Mouse (Mus musculus) MEL (cell line): ENCODE data around the gene Itgb1bp1. TPM values are rescaled to one million over a fixed set of nuclear protein-coding genes. Genes with fewer than 3 reads are reported as not detected.

Source experiments
- DNase-seq: peaks from one replicate; pipeline ENCODE4 v3.0.0; 2011; ENCODE audit warnings: low read depth, low spot score
- H3K27ac ChIP-seq: 2 replicates; pipeline ENCODE4 v1.5.1; 2012; ENCODE audit warnings: low read depth, mild to moderate bottlenecking, control low read depth, low read length, moderate library complexity; ENCODE audit not compliant: control insufficient read depth
- H3K27me3 ChIP-seq, 2 experiments: fragments of 150-350 bp in 1 of 2; sonication (generic) in 1 of 2; 2 replicates each; pipeline ENCODE4 v1.6.1; 2012; ENCODE audit warnings: low read length in 2 of 2, mild to moderate bottlenecking in 2 of 2, improper control_type of control experiment in 1 of 2, moderate library complexity in 1 of 2; ENCODE audit not compliant: insufficient read depth in 2 of 2, control insufficient read depth in 1 of 2
- H3K36me3 ChIP-seq, 2 experiments: 2 replicates each; pipeline ENCODE4 v1.6.1; 2012 to 2014; ENCODE audit warnings: low read length in 2 of 2, improper control_type of control experiment in 1 of 2, inconsistent platforms in 1 of 2, mild to moderate bottlenecking in 1 of 2; ENCODE audit not compliant: insufficient read depth in 2 of 2, control insufficient read depth in 1 of 2
- H3K4me1 ChIP-seq, 2 experiments: fragments of 150-350 bp in 1 of 2; sonication (generic) in 1 of 2; 2 replicates each; pipeline ENCODE4 v1.6.1; 2012; ENCODE audit warnings: low read length in 2 of 2, improper control_type of control experiment in 1 of 2, mild to moderate bottlenecking in 1 of 2; ENCODE audit not compliant: insufficient read depth in 2 of 2, control insufficient read depth in 1 of 2
- H3K4me3 ChIP-seq, 2 experiments: fragments of 150-350 bp in 1 of 2; sonication (generic) in 1 of 2; 2 replicates each; pipeline ENCODE4 v1.5.1; 2012; ENCODE audit warnings: low read depth in 2 of 2, low read length in 2 of 2, mild to moderate bottlenecking in 2 of 2, moderate library complexity in 2 of 2, control low read depth in 1 of 2, improper control_type of control experiment in 1 of 2; ENCODE audit not compliant: control insufficient read depth in 1 of 2, insufficient read depth in 1 of 2
- H3K79me2 ChIP-seq: 2 replicates; pipeline ENCODE4 v1.6.1; 2012; ENCODE audit warnings: mild to moderate bottlenecking, low read length, moderate library complexity; ENCODE audit not compliant: control insufficient read depth, poor library complexity, insufficient read depth
- H3K9ac ChIP-seq: 2 replicates; pipeline ENCODE4 v1.6.1; 2012; ENCODE audit warnings: low read depth, mild to moderate bottlenecking, control low read depth, low read length, moderate library complexity; ENCODE audit not compliant: control insufficient read depth, poor library complexity, severe bottlenecking
- H3K9me3 ChIP-seq: fragments of 150-350 bp; sonication (generic); replicated peaks from 2 replicates; pipeline ENCODE4 v1.6.1; 2012; ENCODE audit warnings: mild to moderate bottlenecking, low read length, improper control_type of control experiment, moderate library complexity; ENCODE audit not compliant: insufficient read depth
- CHD1 ChIP-seq: IDR thresholded peaks from 2 replicates; pipeline ENCODE4 v1.6.1; 2012; ENCODE audit warnings: low read depth, mild to moderate bottlenecking, inconsistent platforms, low read length, improper control_type of control experiment
- CHD2 ChIP-seq: IDR thresholded peaks from 2 replicates; pipeline ENCODE4 v1.6.1; 2011; ENCODE audit warnings: low read length, improper control_type of control experiment
- CTCF ChIP-seq, 3 experiments: IDR thresholded peaks in 2 of 3; conservative IDR thresholded peaks in 1 of 3; 2 replicates each; pipeline ENCODE4 v1.5.1; 2011 to 2012; ENCODE audit warnings: low read length in 3 of 3, low read depth in 2 of 3, mild to moderate bottlenecking in 2 of 3, improper control_type of control experiment in 1 of 3, inconsistent platforms in 1 of 3, mixed read lengths in 1 of 3, moderate library complexity in 1 of 3; ENCODE audit not compliant: control insufficient read depth in 1 of 3, insufficient read depth in 1 of 3, poor library complexity in 1 of 3, severe bottlenecking in 1 of 3
- E2F4 ChIP-seq: IDR thresholded peaks from 2 replicates; pipeline ENCODE4 v1.6.1; 2011; ENCODE audit warnings: low read depth, low read length, improper control_type of control experiment, borderline replicate concordance
- ELF1 ChIP-seq: IDR thresholded peaks from 2 replicates; pipeline ENCODE4 v1.6.1; 2014; ENCODE audit warnings: low read depth, mild to moderate bottlenecking, inconsistent platforms, low read length, improper control_type of control experiment, moderate library complexity
- EP300 ChIP-seq, 2 experiments: IDR thresholded peaks; 2 replicates each; pipeline ENCODE4 v1.6.1; 2011; ENCODE audit warnings: improper control_type of control experiment in 2 of 2, low read length in 2 of 2, low read depth in 1 of 2, mild to moderate bottlenecking in 1 of 2
- ETS1 ChIP-seq: IDR thresholded peaks from 2 replicates; pipeline ENCODE4 v1.6.1; 2012; ENCODE audit warnings: low read depth, mild to moderate bottlenecking, inconsistent platforms, low read length, improper control_type of control experiment, moderate library complexity
- GATA1 ChIP-seq: IDR thresholded peaks from 2 replicates; pipeline ENCODE4 v1.6.1; 2011; ENCODE audit warnings: low read depth, low read length, improper control_type of control experiment
- HCFC1 ChIP-seq: IDR thresholded peaks from 2 replicates; pipeline ENCODE4 v1.6.1; 2012; ENCODE audit warnings: low read depth, mild to moderate bottlenecking, inconsistent platforms, low read length, improper control_type of control experiment, moderate library complexity
- MAX ChIP-seq: IDR thresholded peaks from 2 replicates; pipeline ENCODE4 v1.6.1; 2011; ENCODE audit warnings: low read length, improper control_type of control experiment
- MAZ ChIP-seq: IDR thresholded peaks from 2 replicates; pipeline ENCODE4 v1.6.1; 2012; ENCODE audit warnings: low read depth, mild to moderate bottlenecking, inconsistent platforms, low read length, improper control_type of control experiment
- MEF2A ChIP-seq: IDR thresholded peaks from 2 replicates; pipeline ENCODE4 v1.6.1; 2014; ENCODE audit warnings: low read depth, mild to moderate bottlenecking, inconsistent platforms, low read length, improper control_type of control experiment; ENCODE audit not compliant: poor library complexity, insufficient replicate concordance, severe bottlenecking; ENCODE audit errors: extremely low read depth
- MXI1 ChIP-seq: IDR thresholded peaks from 2 replicates; pipeline ENCODE4 v1.6.1; 2011; ENCODE audit warnings: mild to moderate bottlenecking, low read depth, low read length, improper control_type of control experiment
- MYB ChIP-seq: IDR thresholded peaks from 2 replicates; pipeline ENCODE4 v1.6.1; 2011; ENCODE audit warnings: mild to moderate bottlenecking, low read depth, low read length, improper control_type of control experiment
- MYC ChIP-seq: IDR thresholded peaks from 2 replicates; pipeline ENCODE4 v1.6.1; 2011; ENCODE audit warnings: low read depth, mild to moderate bottlenecking, low read length, improper control_type of control experiment, moderate library complexity
- POLR2A ChIP-seq, 2 experiments: IDR thresholded peaks; 2 replicates each; pipeline ENCODE4 v1.6.1; 2011 to 2012; ENCODE audit warnings: low read length in 2 of 2, mild to moderate bottlenecking in 2 of 2, control low read depth in 1 of 2, improper control_type of control experiment in 1 of 2, low read depth in 1 of 2, moderate library complexity in 1 of 2; ENCODE audit not compliant: control insufficient read depth in 1 of 2, insufficient read depth in 1 of 2, poor library complexity in 1 of 2
- POLR2AphosphoS5 ChIP-seq: IDR thresholded peaks from 2 replicates; pipeline ENCODE4 v1.6.1; 2012; ENCODE audit warnings: low read depth, borderline replicate concordance, mild to moderate bottlenecking, inconsistent platforms, low read length, moderate library complexity, mixed read lengths
- RAD21 ChIP-seq: IDR thresholded peaks from 2 replicates; pipeline ENCODE4 v1.6.1; 2011; ENCODE audit warnings: mild to moderate bottlenecking, low read depth, low read length, improper control_type of control experiment
- RCOR1 ChIP-seq: IDR thresholded peaks from 2 replicates; pipeline ENCODE4 v1.6.1; 2012; ENCODE audit warnings: low read depth, mild to moderate bottlenecking, inconsistent platforms, low read length, improper control_type of control experiment
- SIN3A ChIP-seq: IDR thresholded peaks from 2 replicates; pipeline ENCODE4 v1.6.1; 2012; ENCODE audit warnings: low read length, improper control_type of control experiment, inconsistent platforms
- SMC3 ChIP-seq: IDR thresholded peaks from 2 replicates; pipeline ENCODE4 v1.6.1; 2011; ENCODE audit warnings: low read depth, low read length, improper control_type of control experiment
- TAL1 ChIP-seq: IDR thresholded peaks from 2 replicates; pipeline ENCODE4 v1.6.1; 2012; ENCODE audit warnings: mild to moderate bottlenecking, inconsistent platforms, low read length, moderate library complexity, mixed read lengths
- TBP ChIP-seq: IDR thresholded peaks from 2 replicates; pipeline ENCODE4 v1.8.0; 2011; ENCODE audit warnings: low read depth, low read length, improper control_type of control experiment
- TCF12 ChIP-seq: IDR thresholded peaks from 2 replicates; pipeline ENCODE4 v1.6.1; 2014; ENCODE audit warnings: low read depth, mild to moderate bottlenecking, inconsistent platforms, low read length, improper control_type of control experiment, moderate library complexity
- UBTF ChIP-seq: IDR thresholded peaks from 2 replicates; pipeline ENCODE4 v1.6.1; 2012; ENCODE audit warnings: low read depth, mild to moderate bottlenecking, inconsistent platforms, low read length, improper control_type of control experiment, moderate library complexity, borderline replicate concordance; ENCODE audit not compliant: insufficient read depth
- USF2 ChIP-seq, 2 experiments: IDR thresholded peaks; 2 replicates each; pipeline ENCODE4 v1.6.1; 2011 to 2012; ENCODE audit warnings: improper control_type of control experiment in 2 of 2, low read length in 2 of 2, borderline replicate concordance in 1 of 2, inconsistent platforms in 1 of 2, low read depth in 1 of 2, mild to moderate bottlenecking in 1 of 2; ENCODE audit not compliant: insufficient read depth in 1 of 2
- ZC3H11A ChIP-seq: IDR thresholded peaks from 2 replicates; pipeline ENCODE4 v1.6.1; 2012; ENCODE audit warnings: low read depth, mild to moderate bottlenecking, inconsistent platforms, low read length, improper control_type of control experiment
- ZKSCAN1 ChIP-seq: IDR thresholded peaks from 2 replicates; pipeline ENCODE4 v1.6.1; 2012; ENCODE audit warnings: low read depth, mild to moderate bottlenecking, inconsistent platforms, low read length, improper control_type of control experiment, moderate library complexity
- polyA plus RNA-seq, 2 experiments: library from polyadenylated mRNA; stranded (reverse) in 1 of 2; unstranded in 1 of 2; fragments of >175 nt in 1 of 2; fragments of >200 nt in 1 of 2; gene quantifications; 2 replicates each; pipeline versions ENCODE4 v1.2.1 to v1.2.4; 2012; ENCODE audit warnings: low replicate concordance in 2 of 2, low read depth in 1 of 2; ENCODE audit not compliant: insufficient read length in 2 of 2, insufficient read depth in 1 of 2, missing spikeins in 1 of 2
- total RNA-seq: library from RNA; depleted of rRNA; stranded (reverse); fragments of 300-350 nt; gene quantifications from 2 replicates; pipeline ENCODE4 v1.2.3, GENCODE M21; 2012

The Itgb1bp1 gene
- total and polyA plus RNA-seq, 3 experiments, result 22.0 to 41.3 TPM; not detected in 1

DNA sequence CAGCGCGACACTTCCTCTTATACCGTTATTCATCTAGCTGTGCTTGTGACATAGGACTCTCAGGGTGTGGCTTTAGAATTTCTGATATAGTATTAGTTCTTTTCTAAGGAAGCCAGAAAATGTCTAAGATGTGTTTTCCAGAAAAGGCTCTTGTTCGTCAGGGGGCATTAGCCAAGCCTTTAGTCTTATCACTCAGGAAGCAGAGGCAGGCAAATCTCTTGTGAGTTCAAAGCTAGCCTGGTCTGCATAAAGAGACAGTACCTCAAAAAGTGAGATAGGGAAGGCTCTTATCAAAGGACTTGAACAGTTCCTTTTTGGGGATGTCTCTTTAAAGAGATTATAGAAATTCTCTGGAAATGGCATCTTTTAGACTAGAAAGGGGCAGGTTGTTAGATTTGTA is 57.4 kb downstream of the Itgb1bp1 start (continued):
- peak; percentile 65; the same call in 1 of the 2 replicates for TF ChIP-seq SIN3A

DNA sequence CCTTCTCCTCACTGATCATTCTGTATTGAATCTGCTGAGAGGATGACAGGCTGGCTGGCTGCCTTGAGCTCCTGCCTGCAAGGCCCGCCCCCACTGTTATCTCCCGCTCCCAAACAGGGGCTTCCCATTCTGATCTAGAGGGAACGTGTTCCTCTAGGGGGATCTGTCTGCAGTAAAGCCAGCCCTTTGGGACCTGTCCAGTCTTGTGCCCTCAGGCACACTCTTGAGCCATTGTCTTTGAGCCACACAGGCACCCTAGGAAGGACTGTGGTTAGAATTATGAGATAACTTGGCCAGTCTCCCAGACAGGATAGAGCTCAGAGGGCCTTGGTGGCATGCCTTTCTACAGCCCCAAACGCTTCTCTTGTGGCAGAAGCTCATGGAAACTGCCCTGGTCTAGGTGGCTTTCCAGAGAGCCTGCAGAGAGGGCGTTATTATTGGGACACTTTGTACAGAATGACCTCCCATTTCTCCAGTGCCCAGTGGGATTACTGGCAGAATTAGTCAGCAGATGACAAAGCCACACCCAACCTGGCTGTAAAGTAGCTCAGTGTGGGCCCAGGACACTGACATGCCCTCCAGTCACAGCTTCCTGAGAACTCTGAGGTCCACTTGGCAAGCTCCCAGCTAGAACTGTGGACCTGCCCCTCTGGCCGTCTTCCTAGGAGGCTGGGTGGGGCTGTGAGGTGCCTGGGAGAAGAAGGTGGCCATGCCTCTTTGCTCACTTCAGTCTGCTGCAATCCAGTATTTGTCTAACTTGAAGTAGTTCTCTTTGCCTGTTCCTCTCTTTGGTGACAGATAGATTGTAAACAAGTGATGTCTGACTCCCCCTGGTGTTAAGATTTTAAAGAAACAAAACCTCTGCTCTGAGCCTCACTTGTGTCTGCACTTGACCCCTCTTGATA is 58.8 kb downstream of the Itgb1bp1 start:
- no peaks in the 10 kb centered on the region for H3K27me3 ChIP-seq
- H3K36me3 ChIP-seq, result peaks cover 0 to 4% of the 10 kb centered on the region in 2 experiments; a peak in 2 of 4 replicates
- H3K79me2 ChIP-seq, result no peaks in the 10 kb centered on the region
- DNase-seq, result peak; percentile 78
- H3K27ac ChIP-seq, result peak overlapping the region; percentile 87
- peaks cover 2 to 26% of the 10 kb centered on the region in 2 experiments; a peak in 3 of 4 replicates for H3K4me1 ChIP-seq
- H3K9me3 ChIP-seq, result no peaks in the 10 kb centered on the region
- H3K9ac ChIP-seq, result no peak overlapping the region
- H3K4me3 ChIP-seq, result peak overlapping the region in 1 of 2 experiments; percentile 35; a peak in 2 of 4 replicates
- TF ChIP-seq CTCF (IDR thresholded peaks at IDR 0.05 in 2 of 3, conservative IDR thresholded peaks at IDR 0.05 in 1 of 3; ENCODE audit: control insufficient read depth in 1 of 3, insufficient read depth in 1 of 3, low read depth in 2 of 3, low read length in 3 of 3, poor library complexity in 1 of 3, severe bottlenecking in 1 of 3) (peak in 1 of 3 experiments; percentile 52; a peak in 3 of 6 replicates), MYB (no peak), CHD1 (no peak), POLR2A (IDR thresholded peaks at IDR 0.05; ENCODE audit: control insufficient read depth in 1 of 2, insufficient read depth in 1 of 2, low read depth in 1 of 2, low read length in 2 of 2, poor library complexity in 1 of 2) (no peak), RCOR1 (no peak), TBP (peak; percentile 45; the same call in 1 of the 2 replicates), MXI1 (peak; percentile 62), RAD21 (peak; percentile 47), MAZ (no peak), HCFC1 (no peak), UBTF (no peak), ZC3H11A (peak; percentile 28; the same call in 1 of the 2 replicates), EP300 (IDR thresholded peaks at IDR 0.05; ENCODE audit: low read depth in 1 of 2, low read length in 2 of 2) (peak; percentile 63 to 68), ZKSCAN1 (no peak), TCF12 (peak; percentile 52), SIN3A (peak; percentile 59), E2F4 (no peak), CHD2 (no peak), MAX (0 out of 2 replicates have a peak, but pooled peaks have one; percentile 7), ETS1 (peak; percentile 56; the same call in 1 of the 2 replicates), POLR2AphosphoS5 (no peak), MYC (peak; percentile 2; the same call in 1 of the 2 replicates), MEF2A (no peak), SMC3 (peak; percentile 49), GATA1 (peak; percentile 58; the same call in 1 of the 2 replicates), ELF1 (no peak), USF2 (IDR thresholded peaks at IDR 0.05; ENCODE audit: borderline replicate concordance in 1 of 2, insufficient read depth in 1 of 2, low read depth in 1 of 2, low read length in 2 of 2) (no peak), TAL1 (peak; percentile 34)
